Mouse (Mus musculus) effector memory CD4-positive, alpha-beta T cell, adult 7 months (primary cell): ENCODE data around the gene Dhx30. TPM values are rescaled to one million over a fixed set of nuclear protein-coding genes. Genes with fewer than 3 reads are reported as not detected.

ENCODE experiments used
- polyA plus RNA-seq: library from polyadenylated mRNA; unstranded; fragments of 100-300 nt; shearing (Covaris generic); gene quantifications from one replicate; pipeline ENCODE4 v1.2.1, GENCODE M21; 2017

Gene Dhx30
- polyA plus RNA-seq = 116 TPM

GRCm38 (mm10) chr9:110117779-110118139 is at the start of gene Dhx30:
Gene Dhx30 (minus strand): TSS chr9:110117830.

GRCm38 (mm10) chr9:110116977-110117778 is 452 bp downstream of the Dhx30 start, which contains the start of gene Smarcc1:
Gene Smarcc1 (plus strand): TSS chr9:110117708.

Other genes starting within 250 kb of the Dhx30 start
- gene Cdc25a, start 242.3 kb downstream of the Dhx30 start, polyA plus RNA-seq = 4.8 TPM
- gene Map4, start 186.4 kb downstream of the Dhx30 start, polyA plus RNA-seq = 68.4 TPM
- gene Smarcc1, start 122 bp downstream of the Dhx30 start, polyA plus RNA-seq = 26.8 TPM
- gene Cspg5, start 126.0 kb upstream of the Dhx30 start, polyA plus RNA-seq = 0.46 TPM
- gene Elp6, start 187.3 kb upstream of the Dhx30 start, polyA plus RNA-seq = 7.5 TPM
- gene Scap, start 215.5 kb upstream of the Dhx30 start, polyA plus RNA-seq = 48.6 TPM